Mouse (Mus musculus) CH12.LX (cell line): ENCODE data around the gene Mknk2. TPM values are rescaled to one million over a fixed set of nuclear protein-coding genes. Genes with fewer than 3 reads are reported as not detected.

ENCODE experiments used
- DNase-seq: peaks from one replicate; pipeline ENCODE4 v3.0.0-alpha.2; 2013; ENCODE audit errors: extremely low read depth
- H3K27ac ChIP-seq: 2 replicates; pipeline ENCODE4 v1.5.1; 2012; ENCODE audit warnings: low read depth, mild to moderate bottlenecking, control low read depth, moderate library complexity; ENCODE audit not compliant: insufficient read depth
- H3K27me3 ChIP-seq: replicated peaks from 2 replicates; pipeline ENCODE3; 2012; ENCODE audit warnings: inconsistent platforms
- H3K36me3 ChIP-seq, 2 experiments: replicated peaks in 1 of 2; 2 replicates each; pipeline versions ENCODE3 to v1.6.1; 2012; ENCODE audit warnings: inconsistent platforms in 1 of 2, low read length in 1 of 2, mild to moderate bottlenecking in 1 of 2, mixed read lengths in 1 of 2, moderate library complexity in 1 of 2; ENCODE audit not compliant: control insufficient read depth in 1 of 2, insufficient read depth in 1 of 2
- H3K4me1 ChIP-seq, 2 experiments: 2 replicates each; pipeline ENCODE4 v1.6.1; 2012; ENCODE audit warnings: inconsistent platforms in 1 of 2, moderate library complexity in 1 of 2; ENCODE audit not compliant: insufficient read depth in 2 of 2, control insufficient read depth in 1 of 2
- H3K4me2 ChIP-seq: 2 replicates; pipeline ENCODE4 v1.6.1; 2012; ENCODE audit warnings: low read depth, mild to moderate bottlenecking, control low read depth; ENCODE audit not compliant: poor library complexity, insufficient read depth, severe bottlenecking
- H3K4me3 ChIP-seq, 3 experiments: fragments of 150-350 bp in 1 of 3; sonication (generic) in 1 of 3; replicated peaks in 1 of 3; 2 replicates each; pipeline versions ENCODE3 to v1.5.1; 2011 to 2012; ENCODE audit warnings: low read depth in 2 of 3, low read length in 2 of 3, mild to moderate bottlenecking in 2 of 3, moderate library complexity in 2 of 3, control low read depth in 1 of 3, improper control_type of control experiment in 1 of 3, inconsistent platforms in 1 of 3, mixed read lengths in 1 of 3; ENCODE audit not compliant: poor library complexity in 1 of 3
- H3K79me2 ChIP-seq: replicated peaks from 2 replicates; pipeline ENCODE4 v1.6.1; 2012; ENCODE audit warnings: mild to moderate bottlenecking, moderate library complexity; ENCODE audit not compliant: control insufficient read depth, poor library complexity, insufficient read depth, severe bottlenecking; ENCODE audit errors: extremely low read depth
- H3K9ac ChIP-seq: 2 replicates; pipeline ENCODE4 v1.6.1; 2012; ENCODE audit warnings: low read depth, mild to moderate bottlenecking, control low read depth, moderate library complexity; ENCODE audit not compliant: insufficient read depth
- H3K9me3 ChIP-seq: replicated peaks from 2 replicates; pipeline ENCODE3; 2012; ENCODE audit warnings: low read length, inconsistent platforms, mixed read lengths
- CHD1 ChIP-seq: IDR thresholded peaks from 2 replicates; pipeline ENCODE4 v1.6.1; 2012; ENCODE audit warnings: low read depth, low read length, improper control_type of control experiment, inconsistent platforms
- CHD2 ChIP-seq: IDR thresholded peaks from 2 replicates; pipeline ENCODE4 v1.6.1; 2011; ENCODE audit warnings: low read length, improper control_type of control experiment
- CTCF ChIP-seq, 2 experiments: IDR thresholded peaks in 1 of 2; conservative IDR thresholded peaks in 1 of 2; 2 replicates each; pipeline ENCODE4 v1.5.1; 2011 to 2012; ENCODE audit warnings: low read depth in 2 of 2, low read length in 2 of 2, improper control_type of control experiment in 1 of 2, inconsistent platforms in 1 of 2, mild to moderate bottlenecking in 1 of 2, moderate library complexity in 1 of 2
- ELF1 ChIP-seq: IDR thresholded peaks from 2 replicates; pipeline ENCODE4 v1.6.1; 2014; ENCODE audit warnings: low read depth, mild to moderate bottlenecking, inconsistent platforms, low read length, improper control_type of control experiment
- ETS1 ChIP-seq: conservative IDR thresholded peaks from 2 replicates; pipeline ENCODE4 v1.6.1; 2012; ENCODE audit warnings: low read depth, mild to moderate bottlenecking, inconsistent platforms, low read length, improper control_type of control experiment, moderate library complexity
- GABPA ChIP-seq: IDR thresholded peaks from 2 replicates; pipeline ENCODE4 v1.6.1; 2012; ENCODE audit warnings: low read depth, low read length, improper control_type of control experiment, inconsistent platforms; ENCODE audit not compliant: insufficient replicate concordance
- HCFC1 ChIP-seq: IDR thresholded peaks from 2 replicates; pipeline ENCODE4 v1.6.1; 2012; ENCODE audit warnings: low read depth, mild to moderate bottlenecking, inconsistent platforms, low read length, improper control_type of control experiment
- KAT2A ChIP-seq: IDR thresholded peaks from 2 replicates; pipeline ENCODE4 v1.6.1; 2012; ENCODE audit warnings: low read length, improper control_type of control experiment, inconsistent platforms; ENCODE audit not compliant: insufficient replicate concordance
- MAFK ChIP-seq: IDR thresholded peaks from 2 replicates; pipeline ENCODE4 v1.6.1; 2011; ENCODE audit warnings: low read length, improper control_type of control experiment; ENCODE audit not compliant: insufficient replicate concordance
- MAX ChIP-seq: IDR thresholded peaks from 2 replicates; pipeline ENCODE4 v1.6.1; 2011; ENCODE audit warnings: low read length, improper control_type of control experiment
- MEF2A ChIP-seq: IDR thresholded peaks from 2 replicates; pipeline ENCODE4 v1.6.1; 2014; ENCODE audit warnings: low read depth, mild to moderate bottlenecking, inconsistent platforms, low read length, improper control_type of control experiment, borderline replicate concordance
- MYC ChIP-seq: IDR thresholded peaks from 2 replicates; pipeline ENCODE4 v1.6.1; 2011; ENCODE audit warnings: low read depth, mild to moderate bottlenecking, improper control_type of control experiment, low read length
- NRF1 ChIP-seq: IDR thresholded peaks from 2 replicates; pipeline ENCODE4 v1.6.1; 2014; ENCODE audit warnings: low read depth, mild to moderate bottlenecking, inconsistent platforms, low read length, improper control_type of control experiment, moderate library complexity
- POLR2A ChIP-seq: IDR thresholded peaks from 2 replicates; pipeline ENCODE4 v1.6.1; 2011; ENCODE audit warnings: low read depth, mild to moderate bottlenecking, improper control_type of control experiment, low read length
- RAD21 ChIP-seq: IDR thresholded peaks from 2 replicates; pipeline ENCODE4 v1.6.1; 2011; ENCODE audit warnings: low read depth, mild to moderate bottlenecking, low read length, improper control_type of control experiment, moderate library complexity
- RCOR1 ChIP-seq: conservative IDR thresholded peaks from 2 replicates; pipeline ENCODE4 v1.6.1; 2012; ENCODE audit warnings: low read depth, mild to moderate bottlenecking, inconsistent platforms, low read length, improper control_type of control experiment
- SMC3 ChIP-seq: IDR thresholded peaks from 2 replicates; pipeline ENCODE4 v1.6.1; 2011; ENCODE audit warnings: low read depth, low read length, improper control_type of control experiment
- TBP ChIP-seq: conservative IDR thresholded peaks from 2 replicates; pipeline ENCODE4 v1.6.1; 2011; ENCODE audit warnings: low read depth, low read length, improper control_type of control experiment
- TCF12 ChIP-seq: IDR thresholded peaks from 2 replicates; pipeline ENCODE4 v1.6.1; 2014; ENCODE audit warnings: low read depth, mild to moderate bottlenecking, inconsistent platforms, low read length, improper control_type of control experiment
- USF1 ChIP-seq: IDR thresholded peaks from 2 replicates; pipeline ENCODE4 v1.6.1; 2014; ENCODE audit warnings: low read depth, mild to moderate bottlenecking, inconsistent platforms, low read length, improper control_type of control experiment
- USF2 ChIP-seq: conservative IDR thresholded peaks from 2 replicates; pipeline ENCODE4 v1.6.1; 2011; ENCODE audit warnings: low read depth, low read length, improper control_type of control experiment
- ZC3H11A ChIP-seq: IDR thresholded peaks from 2 replicates; pipeline ENCODE4 v1.6.1; 2012; ENCODE audit warnings: low read depth, mild to moderate bottlenecking, inconsistent platforms, low read length, improper control_type of control experiment
- dilution Hi-C: fragments of 300-500 bp; cut with MboI; formaldehyde crosslinking; loops from 2 replicates; pipeline ENCODE4 v1.14.3; 2020; ENCODE audit warnings: low sequenced_read_pairs; ENCODE audit not compliant: extremely low pct_unique_long_range_greater_than_20kb, extremely low pct_ligation_motif_present
- in situ Hi-C: fragments of 300-500 bp; cut with MboI; formaldehyde crosslinking; loops from 3 replicates; pipeline ENCODE4 v1.14.3; 2019; ENCODE audit warnings: low sequenced_read_pairs, low pct_ligation_motif_present, low pct_unique_long_range_greater_than_20kb, mixed read lengths
- polyA plus RNA-seq: library from polyadenylated mRNA; unstranded; fragments of >175 nt; gene quantifications from 2 replicates; pipeline ENCODE4 v1.2.1, GENCODE M21; 2012; ENCODE audit warnings: low read depth; ENCODE audit not compliant: insufficient read length
- total RNA-seq, 2 experiments: library from RNA; depleted of rRNA; stranded (reverse); fragments of 300-350 nt in 1 of 2; fragments of >200 nt in 1 of 2; gene quantifications; 2 replicates each; pipeline ENCODE4 v1.2.3; 2012 to 2014

Gene Mknk2
- total and polyA plus RNA-seq, 3 experiments, result 91.5 to 199 (median 138) TPM

- Histone ChIP-seq H3K9ac (no peak overlapping the region), H3K9me3 (no peaks in the 10 kb centered on the region), H3K4me1 (peaks cover 18 to 29% of the 10 kb centered on the region in 2 experiments), H3K36me3 (peaks cover 13 to 30% of the 10 kb centered on the region in 2 experiments), H3K27me3 (no peaks in the 10 kb centered on the region), H3K4me3 (no peak overlapping the region)
- in situ Hi-C loops, result no loop called here
- no peak for DNase-seq
- dilution Hi-C loops, result no loop called here
- no peak for TF ChIP-seq MYC
- no peak for TF ChIP-seq CHD2
- no peak for TF ChIP-seq USF2
- no peak for TF ChIP-seq ETS1
- no peak for TF ChIP-seq HCFC1
- TF ChIP-seq, all 38 proteins: peak for 0
- Histone ChIP-seq H3K27ac (no peak overlapping the region), H3K4me2 (no peak overlapping the region), H3K79me2 (peaks cover 18% of the 10 kb centered on the region)
These were observed 57.5 kb downstream of the Mknk2 start for GRCm38 (mm10) chr10:80620365-80620764.

GRCm38 (mm10) chr10:80619465-80620244, 58.3 kb downstream of the Mknk2 start:
- in situ Hi-C loops, result no loop called here
- no peak overlapping the region for H3K4me3 ChIP-seq
- dilution Hi-C loops, result no loop called here
- H3K4me1 ChIP-seq, result peaks cover 13 to 21% of the 10 kb centered on the region in 2 experiments
- TF ChIP-seq MEF2A, result no peak
- TF ChIP-seq ETS1, result no peak
- TF ChIP-seq GABPA, result no peak
- TF ChIP-seq NRF1, result no peak
- no peak for TF ChIP-seq USF2
- no peak for TF ChIP-seq ZC3H11A
- TF ChIP-seq KAT2A, result no peak
- TF ChIP-seq SMC3, result no peak
- no peak for TF ChIP-seq TCF12
- TF ChIP-seq CHD1, result no peak
- TF ChIP-seq ELF1, result no peak
- TF ChIP-seq TBP, result no peak
- TF ChIP-seq USF1, result no peak
- no peak for TF ChIP-seq POLR2A
- TF ChIP-seq RAD21, result no peak
- TF ChIP-seq MAX, result no peak
- TF ChIP-seq CTCF (conservative IDR thresholded peaks at IDR 0.05 in 1 of 2, IDR thresholded peaks at IDR 0.05 in 1 of 2; ENCODE audit: low read depth in 2 of 2, low read length in 2 of 2), result no peak
- TF ChIP-seq MAFK, result no peak
- TF ChIP-seq RCOR1, result no peak
- H3K4me2 ChIP-seq, result no peak overlapping the region
- H3K27ac ChIP-seq, result no peak overlapping the region
- no peak for DNase-seq
- H3K9ac ChIP-seq, result no peak overlapping the region
- H3K27me3 ChIP-seq, result no peaks in the 10 kb centered on the region
- no peaks in the 10 kb centered on the region for H3K9me3 ChIP-seq
- H3K79me2 ChIP-seq, result peaks cover 14% of the 10 kb centered on the region
- H3K36me3 ChIP-seq, result peaks cover 19 to 30% of the 10 kb centered on the region in 2 experiments
